Mouse (Mus musculus) cortical plate, adult 2 months (tissue): ENCODE measurements around the gene Ltbp3.

Experiments used
- CTCF ChIP-seq: fragments of 200-500 bp; IDR thresholded peaks from 2 replicates; pipeline ENCODE4 v1.5.1; 2011; ENCODE audit warnings: mild to moderate bottlenecking, control low read depth, low read length; ENCODE audit not compliant: insufficient read depth; ENCODE audit errors: extremely low read depth
- POLR2A ChIP-seq: fragments of 200-500 bp; IDR thresholded peaks from 2 replicates; pipeline ENCODE4 v1.6.1; 2011; ENCODE audit warnings: mild to moderate bottlenecking, low read length, control low read depth; ENCODE audit not compliant: insufficient read depth; ENCODE audit errors: extremely low read depth

DNA sequence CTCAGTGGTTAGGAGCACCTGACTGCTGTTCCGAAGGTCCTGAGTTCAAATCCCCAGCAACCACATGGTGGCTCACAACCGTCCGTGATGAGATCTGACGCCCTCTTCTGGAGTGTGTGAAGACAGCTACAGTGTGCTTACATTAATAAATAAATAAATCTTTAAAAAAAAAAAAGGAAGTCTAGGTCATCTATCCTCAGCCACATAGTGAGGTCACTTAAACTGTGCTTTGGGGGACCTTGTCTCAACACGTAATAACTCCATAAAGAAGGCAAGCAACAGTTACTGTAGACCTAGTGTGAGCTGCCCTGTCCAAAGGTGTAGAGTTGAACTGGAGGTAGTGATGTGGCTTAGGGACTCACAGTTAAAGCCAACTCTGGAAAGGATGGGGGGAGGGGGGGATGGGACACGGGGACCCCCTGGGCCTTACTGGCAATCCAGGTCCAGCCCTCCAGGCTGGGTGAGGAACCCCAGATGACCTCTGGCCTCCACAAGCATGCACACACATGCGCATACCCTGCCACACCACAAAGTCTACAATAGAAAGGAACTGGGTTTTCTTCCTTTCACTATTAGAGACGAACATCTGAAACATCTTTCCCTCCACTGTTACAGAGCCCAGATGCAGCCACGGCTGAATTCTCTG is 36.8 kb downstream of the Ltbp3 start:
- TF ChIP-seq CTCF (no peak), POLR2A (no peak)
